Mouse (Mus musculus) liver, embryonic 14.5 days (tissue): ENCODE results near the gene Npvf. TPM values are rescaled to one million over a fixed set of nuclear protein-coding genes. Genes with fewer than 3 reads are reported as not detected.

Experiments
- ATAC-seq: fragments of 200-750 bp; cut with Nextera tagmentation; 2 replicates; pipeline ENCODE4 v1.8.0; 2017; ENCODE audit warnings: moderate number of reproducible peaks, mild to moderate bottlenecking, moderate library complexity; ENCODE audit not compliant: insufficient read depth
- DNase-seq, 3 experiments: peaks; one replicate each; pipeline ENCODE4 v3.0.0-alpha.2; 2012 to 2013; ENCODE audit warnings: low read depth in 3 of 3, low spot score in 3 of 3
- H3K27ac ChIP-seq: fragments of 300-500 bp; sonication (generic); 2 replicates; pipeline ENCODE4 v1.5.1; 2014; ENCODE audit warnings: moderate library complexity, mild to moderate bottlenecking, control low read depth, inconsistent platforms
- H3K27me3 ChIP-seq: fragments of 300-500 bp; sonication (generic); 2 replicates; pipeline ENCODE4 v1.6.1; 2014; ENCODE audit warnings: mild to moderate bottlenecking, low read length, moderate library complexity; ENCODE audit not compliant: control insufficient read depth, insufficient read depth
- H3K36me3 ChIP-seq: fragments of 300-500 bp; sonication (generic); replicated peaks from 2 replicates; pipeline ENCODE4 v1.6.1; 2014; ENCODE audit warnings: low read depth; ENCODE audit not compliant: control insufficient read depth, insufficient read depth
- H3K4me1 ChIP-seq, 2 experiments: fragments of 200-500 bp in 1 of 2; fragments of 300-500 bp in 1 of 2; sonication (generic) in 1 of 2; replicated peaks; 2 replicates each; pipeline ENCODE4 v1.6.1; 2012 to 2014; ENCODE audit warnings: antibody characterized with exemption in 1 of 2, inconsistent platforms in 1 of 2, low read length in 1 of 2; ENCODE audit not compliant: control insufficient read depth in 2 of 2, insufficient read depth in 2 of 2
- H3K4me2 ChIP-seq: fragments of 300-500 bp; sonication (generic); 2 replicates; pipeline ENCODE4 v1.6.1; 2014; ENCODE audit warnings: low read depth, mild to moderate bottlenecking, control low read depth, moderate library complexity
- H3K4me3 ChIP-seq, 2 experiments: fragments of 200-500 bp in 1 of 2; fragments of 300-500 bp in 1 of 2; sonication (generic) in 1 of 2; 2 replicates each; pipeline ENCODE4 v1.5.1; 2012 to 2014; ENCODE audit warnings: low read depth in 2 of 2, low read length in 2 of 2, mild to moderate bottlenecking in 2 of 2, control low read depth in 1 of 2, inconsistent platforms in 1 of 2, moderate library complexity in 1 of 2; ENCODE audit not compliant: insufficient read depth in 1 of 2
- H3K9ac ChIP-seq: fragments of 300-500 bp; sonication (generic); replicated peaks from 2 replicates; pipeline ENCODE4 v1.6.1; 2014; ENCODE audit warnings: mild to moderate bottlenecking, control low read depth, moderate library complexity
- H3K9me3 ChIP-seq: fragments of 300-500 bp; sonication (generic); 2 replicates; pipeline ENCODE4 v1.6.1; 2016; ENCODE audit warnings: low read length, mixed read lengths; ENCODE audit not compliant: control insufficient read depth
- CTCF ChIP-seq: IDR thresholded peaks from 2 replicates; pipeline ENCODE4 v1.5.1; 2016; ENCODE audit warnings: antibody characterized with exemption, low read depth, control low read depth
- EP300 ChIP-seq: IDR thresholded peaks from 2 replicates; pipeline ENCODE4 v1.6.1; 2016; ENCODE audit warnings: antibody characterized with exemption, low read depth
- WGBS: fragments of 180-500 bp; shearing (Covaris S2); extraction: QIAGEN DNeasy Blood & Tissue Kit; methylation state at CpG from one replicate; pipeline ENCODE4 v1.1.7; 2014; ENCODE audit not compliant: insufficient replicate concordance; 5-methylcytosine and 5-hydroxymethylcytosine counted together
- polyA plus RNA-seq, 2 experiments: library from polyadenylated mRNA; depleted of rRNA in 1 of 2; stranded (reverse) in 1 of 2; unstranded in 1 of 2; fragments of >200 nt; fragmentation: Nextera tagmentation in 1 of 2; extraction: Ambion mirVana in 1 of 2; gene quantifications; 2 replicates each; pipeline versions ENCODE4 v1.2.1 to v1.2.3; 2012 to 2014

Npvf gene
- polyA plus RNA-seq, 2 experiments: not detected

DNA sequence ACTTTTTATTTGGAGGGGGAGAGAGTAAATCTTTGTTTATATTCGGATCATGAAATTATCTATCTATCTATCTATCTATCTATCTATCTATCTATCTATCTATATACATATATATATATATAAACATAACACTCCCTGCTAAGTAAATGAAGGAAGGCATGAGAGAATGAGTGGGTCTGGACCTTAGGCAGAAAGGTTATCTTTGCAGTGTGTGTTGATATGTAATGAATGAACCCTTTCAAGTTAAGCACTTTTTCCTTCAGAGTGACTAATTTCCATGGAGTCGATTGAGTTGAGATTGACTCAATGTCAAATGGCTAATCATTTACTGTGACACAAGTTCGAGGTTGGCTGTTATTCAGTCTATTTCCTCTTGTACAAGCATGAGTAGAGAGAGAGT is 10.8 kb upstream of the Npvf start:
- Histone ChIP-seq H3K27ac (no peak overlapping the region), H3K9me3 (no peaks in the 10 kb centered on the region), H3K4me1 (no peaks in the 10 kb centered on the region), H3K4me2 (no peak overlapping the region), H3K36me3 (no peaks in the 10 kb centered on the region), H3K4me3 (no peak overlapping the region), H3K9ac (no peak overlapping the region), H3K27me3 (no peaks in the 10 kb centered on the region)
- ATAC-seq (no peak), DNase-seq (no peak)
- no peak for TF ChIP-seq EP300
- 53% methylated on average over 3 of the region's 3 CpGs for WGBS

DNA sequence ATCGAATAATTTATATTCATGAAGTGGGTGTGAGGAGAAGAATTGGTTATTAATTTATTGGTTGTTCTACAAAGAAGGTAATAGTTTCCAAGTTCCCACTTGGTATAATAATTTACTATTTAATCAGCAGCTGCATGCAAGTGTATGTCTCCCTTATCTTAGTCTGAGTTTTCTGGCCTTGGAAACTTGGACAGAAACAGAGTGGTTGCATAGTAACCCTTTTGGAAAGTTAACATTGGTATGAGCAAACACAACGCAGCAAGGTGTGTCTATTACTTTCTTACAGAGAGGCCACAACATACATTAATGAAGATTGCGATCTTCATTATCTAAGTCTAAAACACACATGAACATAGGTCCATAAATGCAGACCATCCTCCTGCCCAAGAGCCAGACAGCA is 10.0 kb upstream of the Npvf start:
- Histone ChIP-seq H3K9me3 (no peaks in the 10 kb centered on the region), H3K4me1 (no peaks in the 10 kb centered on the region), H3K9ac (no peak overlapping the region), H3K4me3 (no peak overlapping the region), H3K4me2 (no peak overlapping the region), H3K36me3 (no peaks in the 10 kb centered on the region), H3K27me3 (no peaks in the 10 kb centered on the region), H3K27ac (no peak overlapping the region)
- no peak for DNase-seq
- no peak for ATAC-seq
- WGBS: 63% methylated on average over 3 of the region's 3 CpGs
- TF ChIP-seq EP300 (no peak), CTCF (no peak)

DNA sequence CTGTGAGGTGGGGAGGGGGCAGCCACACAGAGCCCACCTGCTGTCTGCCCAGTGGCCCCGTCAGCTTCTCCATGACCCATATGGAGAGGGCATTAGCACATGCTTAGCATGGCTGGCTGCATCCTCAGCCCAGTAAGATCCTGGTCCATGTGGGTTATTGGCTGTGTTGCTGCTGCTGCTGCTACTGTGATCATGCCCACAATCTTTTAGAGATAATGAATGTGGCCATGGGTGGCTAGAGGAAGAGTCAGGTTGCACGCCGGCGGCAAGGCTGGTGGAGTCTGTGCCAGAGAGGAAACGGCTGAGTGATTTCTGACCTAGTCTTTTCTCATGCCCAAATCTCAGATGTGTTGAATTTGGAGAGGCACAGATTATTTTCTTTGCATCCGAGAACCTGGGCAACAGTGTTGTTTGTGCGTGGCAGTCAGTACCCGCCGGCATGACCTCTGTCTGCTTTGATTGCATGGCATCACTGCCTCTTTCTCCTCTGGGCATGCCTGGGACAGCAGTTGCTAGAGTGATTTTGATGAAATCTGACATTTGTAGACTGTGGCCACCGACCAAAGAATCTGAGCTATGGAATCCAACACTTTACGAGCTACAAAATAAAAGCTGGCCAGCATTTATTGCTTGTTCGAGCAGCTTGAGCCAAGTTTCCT is 8.8 kb upstream of the Npvf start:
- TF ChIP-seq CTCF: no peak
- no peak for TF ChIP-seq EP300
- Histone ChIP-seq H3K4me3 (no peak overlapping the region), H3K4me2 (no peak overlapping the region), H3K27ac (no peak overlapping the region), H3K27me3 (no peaks in the 10 kb centered on the region), H3K9me3 (no peaks in the 10 kb centered on the region), H3K36me3 (no peaks in the 10 kb centered on the region), H3K9ac (no peak overlapping the region), H3K4me1 (no peaks in the 10 kb centered on the region)
- 60% methylated on average over 12 of the region's 12 CpGs for WGBS
- ATAC-seq (no peak), DNase-seq (no peak)

DNA sequence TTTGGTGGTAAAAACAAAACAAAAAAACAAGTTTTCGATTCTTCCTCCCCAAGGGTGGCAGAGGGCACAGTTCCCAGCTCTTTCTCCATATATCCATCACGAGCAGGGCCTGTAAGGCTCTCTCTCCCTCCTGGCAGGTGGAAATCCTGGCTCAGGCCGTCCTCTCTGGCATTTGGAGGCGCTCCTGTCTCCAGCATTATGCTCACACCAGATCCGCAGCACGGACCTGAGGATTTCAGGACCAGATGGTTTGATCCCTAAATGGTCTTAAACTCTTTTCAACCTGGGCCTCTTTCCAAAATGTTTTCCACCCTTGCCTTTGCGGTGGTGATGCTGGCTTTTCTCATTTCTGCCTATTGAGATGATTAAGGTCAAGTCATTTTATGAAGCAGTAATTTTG is 7.5 kb upstream of the Npvf start:
- Histone ChIP-seq H3K36me3 (no peaks in the 10 kb centered on the region), H3K4me3 (no peak overlapping the region), H3K9me3 (no peaks in the 10 kb centered on the region), H3K4me1 (no peaks in the 10 kb centered on the region), H3K27ac (no peak overlapping the region), H3K9ac (no peak overlapping the region), H3K27me3 (no peaks in the 10 kb centered on the region), H3K4me2 (no peak overlapping the region)
- TF ChIP-seq CTCF (no peak), EP300 (no peak)
- WGBS: 58% methylated on average over 7 of the region's 7 CpGs
- no peak for ATAC-seq
- DNase-seq: no peak

DNA sequence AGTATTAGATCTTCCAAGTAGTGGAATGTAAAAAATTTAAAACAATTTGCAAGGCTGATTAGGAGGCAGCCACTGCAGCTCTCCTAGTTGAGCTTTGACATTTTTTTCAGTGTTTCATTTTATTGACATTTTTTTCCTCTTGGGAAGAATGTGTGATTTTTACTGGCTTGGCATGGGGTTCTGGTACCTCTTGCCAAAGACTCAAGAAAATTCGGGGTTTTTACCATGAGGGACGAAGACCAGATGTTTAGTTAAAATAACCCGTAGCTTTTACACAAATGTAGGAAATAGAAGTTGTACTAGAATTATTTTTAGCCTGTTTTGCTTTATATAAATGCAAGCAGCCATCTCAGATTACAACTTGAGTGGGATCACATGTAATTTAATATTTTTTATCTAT is 4.2 kb upstream of the Npvf start:
- Histone ChIP-seq H3K4me2 (no peak overlapping the region), H3K9me3 (no peaks in the 10 kb centered on the region), H3K27ac (no peak overlapping the region), H3K36me3 (no peaks in the 10 kb centered on the region), H3K4me3 (no peak overlapping the region), H3K27me3 (no peaks in the 10 kb centered on the region), H3K4me1 (no peaks in the 10 kb centered on the region), H3K9ac (no peak overlapping the region)
- TF ChIP-seq EP300: no peak
- TF ChIP-seq CTCF: no peak
- WGBS: 62% methylated on average over 3 of the region's 3 CpGs
- no peak for DNase-seq
- ATAC-seq: no peak
